Mouse (Mus musculus): Measurements from ENCODE around the gene Tex2.

The Tex2 gene

GRCm38 (mm10) chr11:106540506-106541268 lies 72.5 kb downstream of the Tex2 start:
- no peak for DNase-seq

- no peak for DNase-seq
These were observed 76.8 kb downstream of the Tex2 start for GRCm38 (mm10) chr11:106536253-106536912.

GRCm38 (mm10) chr11:106535660-106536252 lies 77.5 kb downstream of the Tex2 start:
- DNase-seq, result no peak

GRCm38 (mm10) chr11:106532248-106532790 lies 80.9 kb downstream of the Tex2 start:
- DNase-seq, result no peak

- DNase-seq, result no peak
These were observed 83.4 kb downstream of the Tex2 start for GRCm38 (mm10) chr11:106529786-106530185.

GRCm38 (mm10) chr11:106529113-106529512 lies 84.1 kb downstream of the Tex2 start:
- DNase-seq, result no peak

GRCm38 (mm10) chr11:106527926-106528325 lies 85.3 kb downstream of the Tex2 start:
- DNase-seq, result no peak

- DNase-seq, result no peak
These were observed 85.9 kb downstream of the Tex2 start for GRCm38 (mm10) chr11:106527147-106527821.

GRCm38 (mm10) chr11:106522538-106522937 lies 90.7 kb downstream of the Tex2 start:
- no peak for DNase-seq

- DNase-seq, result no peak
These were observed 91.6 kb downstream of the Tex2 start for GRCm38 (mm10) chr11:106521612-106522011.

- DNase-seq, result no peak
These were observed 92.8 kb downstream of the Tex2 start for GRCm38 (mm10) chr11:106520404-106520803.

GRCm38 (mm10) chr11:106519519-106519918 lies 93.7 kb downstream of the Tex2 start:
- DNase-seq, result no peak

- no peak for DNase-seq
These were observed 94.8 kb downstream of the Tex2 start for GRCm38 (mm10) chr11:106518391-106518790.

- DNase-seq, result no peak
These were observed 98.0 kb downstream of the Tex2 start for GRCm38 (mm10) chr11:106515079-106515745.

- DNase-seq, result no peak
These were observed 98.8 kb downstream of the Tex2 start for GRCm38 (mm10) chr11:106514446-106514845.

GRCm38 (mm10) chr11:106513166-106513565 lies 100.1 kb downstream of the Tex2 start:
- DNase-seq, result no peak

- DNase-seq, result no peak
These were observed 101.2 kb downstream of the Tex2 start for GRCm38 (mm10) chr11:106512006-106512390.

GRCm38 (mm10) chr11:106511236-106512005 lies 101.8 kb downstream of the Tex2 start:
- DNase-seq, result no peak

- no peak for DNase-seq
These were observed 105.6 kb downstream of the Tex2 start for GRCm38 (mm10) chr11:106507638-106508037.

GRCm38 (mm10) chr11:106506211-106506610 lies 107.0 kb downstream of the Tex2 start:
- no peak for DNase-seq

- no peak for DNase-seq
These were observed 109.1 kb downstream of the Tex2 start for GRCm38 (mm10) chr11:106504129-106504528.

GRCm38 (mm10) chr11:106503425-106503717 lies 109.9 kb downstream of the Tex2 start:
- no peak for DNase-seq
